Mouse (Mus musculus): ENCODE data around the gene Adat3. TPM values are rescaled to one million over a fixed set of nuclear protein-coding genes. Genes with fewer than 3 reads are reported as not detected.

The Adat3 gene
- polyA plus RNA-seq, 1 experiment from 2014 or later = 7.0 TPM

DNA sequence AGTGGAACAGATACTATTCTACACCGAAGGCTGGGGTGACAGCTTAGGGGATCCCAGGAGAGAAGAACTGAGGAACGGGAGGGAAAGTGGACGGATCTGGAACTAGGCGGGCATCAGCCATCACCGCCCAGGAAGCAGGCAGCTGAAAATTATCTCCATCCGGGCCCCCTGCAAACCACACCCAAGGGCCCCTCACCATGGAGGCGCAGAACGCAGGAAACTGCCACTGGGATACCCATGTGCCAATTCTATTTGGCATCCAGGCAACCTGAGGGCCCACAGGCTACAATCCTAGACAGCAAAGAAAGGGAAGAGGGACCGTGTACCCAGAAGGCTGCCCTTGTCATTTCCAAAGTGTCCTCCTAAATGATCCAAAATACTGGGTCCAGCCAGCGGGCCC, 32.3 kb upstream of the Adat3 start:
- no peaks in the 10 kb centered on the region for H3K27me3 ChIP-seq
- ATAC-seq (ENCODE audit: insufficient number of reproducible peaks, low FRiP score, low TSS enrichment, low read depth) = no peak
- WGBS = 87% methylated on average over 10 of the region's 10 CpGs
- H3K27ac ChIP-seq (replicated peaks) = no peak overlapping the region; the same call in 1 of the 2 replicates
- no peaks in the 10 kb centered on the region for H3K9me3 ChIP-seq (replicated peaks)
- peaks cover 12% of the 10 kb centered on the region; the same call in 1 of the 2 replicates for H3K36me3 ChIP-seq
- no peak overlapping the region for H3K9ac ChIP-seq
- peaks cover 66% of the 10 kb centered on the region for H3K4me1 ChIP-seq
- no peak overlapping the region for H3K4me3 ChIP-seq (replicated peaks)
- no peak overlapping the region for H3K4me2 ChIP-seq (replicated peaks)

DNA sequence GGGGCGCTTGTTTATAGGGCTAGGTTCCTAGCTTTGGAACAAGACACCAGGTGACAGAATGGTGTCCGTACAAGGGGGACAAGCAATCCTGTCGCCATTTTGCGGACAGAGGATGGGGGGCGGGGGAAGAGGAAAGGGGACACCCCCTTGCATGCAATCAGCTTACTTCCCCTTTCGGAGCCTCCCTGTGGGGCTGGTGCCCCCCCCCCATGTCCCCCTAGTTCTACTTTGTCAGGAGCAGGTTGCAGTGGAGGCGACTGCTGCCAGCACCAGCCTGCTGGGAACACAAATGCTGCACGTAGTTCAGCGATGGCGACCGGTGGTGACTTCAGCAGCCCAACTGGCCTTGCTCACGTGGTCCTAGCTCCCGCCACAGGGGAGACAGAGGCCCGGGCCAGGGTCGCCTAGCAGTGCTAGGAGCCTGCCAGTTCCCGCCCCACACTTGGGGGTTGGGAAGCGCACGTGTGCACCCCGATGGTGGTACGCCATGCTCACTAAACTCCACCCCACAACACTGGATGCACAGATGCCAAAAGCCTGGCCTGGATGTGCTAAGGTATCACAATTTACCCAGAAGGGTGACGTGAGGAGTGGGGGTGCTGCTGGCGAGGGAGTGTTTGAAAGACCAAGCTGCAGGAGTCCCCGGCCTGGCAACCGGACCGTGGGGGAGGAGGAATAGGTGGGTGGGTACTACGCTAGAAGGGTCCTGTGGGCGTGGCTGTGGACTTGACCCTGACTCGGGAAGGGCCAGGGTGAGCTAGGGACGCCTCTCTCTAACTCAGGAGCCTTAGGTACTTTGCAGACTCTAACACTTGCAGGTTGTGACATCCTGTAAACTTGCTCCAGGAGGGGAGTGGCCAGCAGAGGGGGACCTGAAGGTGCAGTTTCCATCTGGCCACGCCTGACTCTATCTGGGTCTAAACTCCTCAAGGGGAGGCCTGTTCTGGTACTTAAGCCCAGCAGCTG, 31.5 kb upstream of the Adat3 start:
- Histone ChIP-seq H3K4me2 (replicated peaks) (peak overlapping the region; percentile 37), H3K4me1 (peaks cover 71% of the 10 kb centered on the region), H3K9ac (no peak overlapping the region), H3K27ac (replicated peaks) (peak overlapping the region; percentile 4; the same call in 1 of the 2 replicates), H3K36me3 (peaks cover 8% of the 10 kb centered on the region; the same call in 1 of the 2 replicates), H3K27me3 (no peaks in the 10 kb centered on the region), H3K4me3 (replicated peaks) (peak overlapping the region; percentile 19), H3K9me3 (replicated peaks) (no peaks in the 10 kb centered on the region)
- no peak for ATAC-seq (ENCODE audit: insufficient number of reproducible peaks, low FRiP score, low TSS enrichment, low read depth)
- WGBS = 23% methylated on average over 30 of the region's 30 CpGs

DNA sequence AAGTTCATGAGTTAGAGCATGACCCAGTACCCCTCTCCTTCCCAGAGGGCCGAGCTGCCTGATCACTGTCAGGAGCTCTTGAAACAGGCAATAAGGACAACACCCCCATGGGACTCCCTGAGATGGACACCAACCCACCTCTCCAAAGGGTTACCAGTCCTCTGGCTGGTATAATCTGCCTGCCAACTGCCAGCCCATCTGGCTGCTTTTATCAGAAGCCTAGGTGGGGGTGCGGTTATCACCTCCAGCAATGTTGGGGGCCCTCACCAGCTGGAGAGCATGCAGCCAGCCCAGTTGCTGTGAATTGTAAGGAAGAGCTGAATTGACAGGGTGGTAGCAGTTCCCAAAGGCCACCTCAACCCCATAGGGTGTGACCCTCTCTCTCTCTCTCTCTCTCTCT, 30.2 kb upstream of the Adat3 start:
- Histone ChIP-seq H3K4me2 (replicated peaks) (no peak overlapping the region), H3K4me1 (peaks cover 63% of the 10 kb centered on the region), H3K36me3 (peaks cover 8% of the 10 kb centered on the region; the same call in 1 of the 2 replicates), H3K27me3 (no peaks in the 10 kb centered on the region), H3K9me3 (replicated peaks) (no peaks in the 10 kb centered on the region), H3K27ac (replicated peaks) (no peak overlapping the region), H3K9ac (no peak overlapping the region), H3K4me3 (replicated peaks) (no peak overlapping the region)
- no peak for ATAC-seq (ENCODE audit: insufficient number of reproducible peaks, low FRiP score, low TSS enrichment, low read depth)
- WGBS = 64% methylated on average over 2 of the region's 2 CpGs

DNA sequence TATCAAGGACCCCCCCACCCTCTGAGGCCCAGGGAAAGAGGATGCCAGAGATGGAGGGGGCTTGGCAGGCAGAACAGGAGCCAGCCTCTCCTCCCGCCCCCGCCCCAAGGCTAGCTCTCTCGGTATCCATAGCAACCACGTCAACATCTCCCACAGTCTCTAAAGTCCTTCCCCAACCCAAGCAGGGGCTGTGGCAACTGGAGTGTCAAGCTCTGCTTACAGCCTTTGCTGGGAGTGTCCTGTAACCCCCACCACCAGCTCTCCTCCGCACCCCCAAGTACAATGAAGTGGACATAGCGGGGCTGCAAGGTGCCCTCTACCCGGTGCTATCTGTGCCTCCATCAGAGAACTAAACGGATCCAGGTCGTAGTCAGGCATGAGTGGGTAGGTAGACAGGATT, 28.7 kb upstream of the Adat3 start:
- Histone ChIP-seq H3K27ac (replicated peaks) (no peak overlapping the region), H3K4me2 (replicated peaks) (no peak overlapping the region), H3K9ac (no peak overlapping the region), H3K4me1 (peaks cover 74% of the 10 kb centered on the region), H3K4me3 (replicated peaks) (no peak overlapping the region), H3K9me3 (replicated peaks) (no peaks in the 10 kb centered on the region), H3K27me3 (no peaks in the 10 kb centered on the region), H3K36me3 (no peaks in the 10 kb centered on the region)
- 60% methylated on average over 9 of the region's 9 CpGs for WGBS
- ATAC-seq (ENCODE audit: insufficient number of reproducible peaks, low FRiP score, low TSS enrichment, low read depth) = no peak

DNA sequence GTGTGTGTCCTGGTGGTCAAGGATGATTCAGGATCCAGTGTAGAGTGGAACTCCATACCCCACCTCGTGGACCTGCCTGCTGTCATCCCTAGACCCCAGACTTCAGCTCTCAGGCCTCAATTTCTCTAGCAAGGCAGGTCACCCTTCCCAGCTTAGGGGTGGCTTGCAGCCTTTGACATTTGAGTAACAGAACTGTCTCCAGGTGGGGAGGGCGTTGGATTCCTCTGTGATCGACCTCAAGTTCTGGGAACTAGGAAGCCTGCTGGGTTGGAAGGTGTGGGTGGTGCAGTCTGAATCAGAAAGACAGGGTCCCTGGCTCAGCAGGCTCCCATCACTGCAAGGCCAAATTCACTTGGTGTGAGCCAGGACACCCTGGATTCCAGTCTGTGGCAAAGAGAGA, 27.8 kb upstream of the Adat3 start:
- ATAC-seq (ENCODE audit: insufficient number of reproducible peaks, low FRiP score, low TSS enrichment, low read depth) = no peak
- Histone ChIP-seq H3K9me3 (replicated peaks) (no peaks in the 10 kb centered on the region), H3K4me1 (peaks cover 76% of the 10 kb centered on the region), H3K27me3 (no peaks in the 10 kb centered on the region), H3K27ac (replicated peaks) (no peak overlapping the region), H3K36me3 (no peaks in the 10 kb centered on the region), H3K4me3 (replicated peaks) (peak overlapping the region; percentile 85; the same call in 1 of the 2 replicates), H3K4me2 (replicated peaks) (peak overlapping the region; percentile 94; the same call in 1 of the 2 replicates), H3K9ac (no peak overlapping the region)
- WGBS = 67% methylated on average over 3 of the region's 3 CpGs

GRCm38 (mm10) chr10:80575925-80576324, 26.8 kb upstream of the Adat3 start:
- Histone ChIP-seq H3K36me3 (no peaks in the 10 kb centered on the region), H3K4me3 (replicated peaks) (peak overlapping the region; percentile 85), H3K9ac (peak overlapping the region; percentile 65), H3K9me3 (replicated peaks) (no peaks in the 10 kb centered on the region), H3K4me2 (replicated peaks) (peak overlapping the region; percentile 94), H3K27ac (replicated peaks) (no peak overlapping the region), H3K4me1 (peaks cover 66% of the 10 kb centered on the region), H3K27me3 (no peaks in the 10 kb centered on the region)
- no peak for ATAC-seq (ENCODE audit: insufficient number of reproducible peaks, low FRiP score, low TSS enrichment, low read depth)
- WGBS = 11% methylated on average over 17 of the region's 17 CpGs

DNA sequence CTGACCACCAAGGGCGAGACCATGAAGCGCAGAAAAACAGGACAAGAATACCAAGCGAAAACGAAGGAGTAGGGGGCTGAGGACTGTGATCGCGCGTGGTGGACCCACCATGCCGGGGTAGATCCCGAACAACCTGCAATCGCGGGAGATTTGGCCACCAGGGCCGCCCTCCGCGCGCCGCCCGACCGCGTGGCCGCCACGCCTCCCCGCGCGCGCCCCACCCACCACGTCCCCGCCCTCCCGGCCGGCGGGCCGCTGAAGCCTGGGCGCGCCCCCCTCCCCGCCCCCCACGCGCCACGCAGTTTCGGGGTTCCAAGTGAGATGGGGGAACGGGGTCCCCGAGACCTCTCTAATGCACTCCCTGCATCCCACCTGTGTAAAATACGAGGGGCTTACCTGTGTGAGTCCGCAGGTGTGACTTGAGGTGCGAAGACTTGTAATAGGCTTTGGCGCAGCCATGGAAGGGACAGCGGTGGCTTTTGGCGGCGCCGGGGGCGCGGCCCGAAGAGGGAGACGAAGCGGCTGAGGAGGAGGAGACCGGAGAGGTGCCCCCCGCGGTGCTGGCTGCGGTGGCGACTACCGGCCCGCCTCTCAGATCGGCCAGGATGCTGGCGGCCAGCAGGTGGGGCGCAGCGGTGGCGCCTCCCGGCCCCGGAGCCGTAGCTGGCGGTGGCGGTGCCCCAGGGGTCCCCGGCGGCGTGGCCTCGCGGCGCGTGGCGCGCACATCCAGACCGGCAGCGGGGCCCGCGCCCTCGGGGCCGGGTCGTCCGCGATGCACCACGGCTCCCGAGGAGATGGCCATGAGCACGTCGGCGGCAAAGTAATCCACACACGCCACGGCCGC, 26.1 kb upstream of the Adat3 start:
- peaks cover 59% of the 10 kb centered on the region for H3K4me1 ChIP-seq
- peak overlapping the region; percentile 96 for H3K27ac ChIP-seq (replicated peaks)
- no peaks in the 10 kb centered on the region for H3K9me3 ChIP-seq (replicated peaks)
- H3K4me2 ChIP-seq (replicated peaks) = peak overlapping the region; percentile 94
- peaks cover 3% of the 10 kb centered on the region; the same call in 1 of the 2 replicates for H3K36me3 ChIP-seq
- H3K4me3 ChIP-seq (replicated peaks) = peak overlapping the region; percentile 85
- ATAC-seq (ENCODE audit: insufficient number of reproducible peaks, low FRiP score, low TSS enrichment, low read depth) = no peak; the same call in 1 of the 2 replicates
- WGBS = under 1% methylated on average over 87 of the region's 96 CpGs
- no peaks in the 10 kb centered on the region for H3K27me3 ChIP-seq
- H3K9ac ChIP-seq = peak overlapping the region; percentile 65

GRCm38 (mm10) chr10:80577195-80578130, 25.2 kb upstream of the Adat3 start, which contains the start of gene Klf16:
Klf16 (minus strand) TSS chr10:80577321.
- peak within 1 kb of the TSS; percentile 85 for H3K4me3 ChIP-seq (replicated peaks)
- peak within 1 kb of the TSS; percentile 65 for H3K9ac ChIP-seq
- H3K36me3 ChIP-seq = peaks cover 4% of the 10 kb centered on the region; the same call in 1 of the 2 replicates
- peak within 1 kb of the TSS; percentile 96 for H3K27ac ChIP-seq (replicated peaks)
- peak within 1 kb of the TSS; percentile 94 for H3K4me2 ChIP-seq (replicated peaks)
- peaks cover 50% of the 10 kb centered on the region for H3K4me1 ChIP-seq
- no peaks in the 10 kb centered on the region for H3K9me3 ChIP-seq (replicated peaks)
- under 1% methylated on average over 83 of the region's 97 CpGs for WGBS
- ATAC-seq (ENCODE audit: insufficient number of reproducible peaks, low FRiP score, low TSS enrichment, low read depth) = peak; percentile 84
- H3K27me3 ChIP-seq = no peaks in the 10 kb centered on the region

DNA sequence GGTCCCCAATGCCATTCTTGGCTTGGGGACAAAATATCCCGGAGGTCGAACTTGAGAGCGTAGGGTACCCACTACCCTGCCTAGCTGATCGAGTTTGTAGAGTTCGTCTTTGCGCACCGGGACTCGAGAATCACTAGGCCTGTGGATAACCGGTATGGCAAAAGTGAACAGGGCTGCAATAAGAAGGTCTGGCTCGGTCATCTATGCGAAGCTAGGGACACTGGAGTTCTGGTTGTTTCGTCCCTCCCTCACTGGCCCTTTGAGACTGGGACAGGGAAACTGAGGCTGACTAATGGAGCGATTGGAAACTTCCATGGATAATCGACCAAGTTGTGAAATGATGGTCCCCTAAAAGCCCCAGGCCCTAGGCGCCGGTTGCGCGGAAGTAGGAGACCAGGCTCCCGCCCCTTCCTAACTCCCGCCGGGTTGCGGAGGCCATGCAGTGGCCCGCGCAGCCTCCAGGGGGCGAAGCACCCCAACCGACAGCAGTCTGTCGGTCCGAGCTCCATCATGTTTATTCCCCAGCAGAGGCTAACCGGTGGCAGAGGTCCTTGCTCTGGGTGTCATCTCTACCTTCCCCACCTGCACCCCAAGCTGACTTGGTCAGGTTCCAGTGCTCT, 24.4 kb upstream of the Adat3 start:
- WGBS = under 1% methylated on average over 29 of the region's 29 CpGs
- peaks cover 9% of the 10 kb centered on the region for H3K36me3 ChIP-seq
- ATAC-seq (ENCODE audit: insufficient number of reproducible peaks, low FRiP score, low TSS enrichment, low read depth) = 0 out of 2 replicates have a peak, but pooled peaks have one; percentile 25
- H3K4me3 ChIP-seq (replicated peaks) = peak overlapping the region; percentile 85
- peak overlapping the region; percentile 94 for H3K4me2 ChIP-seq (replicated peaks)
- H3K4me1 ChIP-seq = peaks cover 49% of the 10 kb centered on the region
- peak overlapping the region; percentile 29 for H3K9ac ChIP-seq
- no peaks in the 10 kb centered on the region for H3K9me3 ChIP-seq (replicated peaks)
- peak overlapping the region; percentile 96 for H3K27ac ChIP-seq (replicated peaks)
- H3K27me3 ChIP-seq = no peaks in the 10 kb centered on the region

GRCm38 (mm10) chr10:80578911-80579310, 23.8 kb upstream of the Adat3 start:
- Histone ChIP-seq H3K27me3 (no peaks in the 10 kb centered on the region), H3K27ac (replicated peaks) (peak overlapping the region; percentile 96), H3K9me3 (replicated peaks) (no peaks in the 10 kb centered on the region), H3K9ac (no peak overlapping the region), H3K4me1 (peaks cover 43% of the 10 kb centered on the region), H3K36me3 (peaks cover 15% of the 10 kb centered on the region), H3K4me2 (replicated peaks) (peak overlapping the region; percentile 94), H3K4me3 (replicated peaks) (peak overlapping the region; percentile 85)
- WGBS = 4% methylated on average over 8 of the region's 8 CpGs
- no peak for ATAC-seq (ENCODE audit: insufficient number of reproducible peaks, low FRiP score, low TSS enrichment, low read depth)
